Comparison of ENCODE assay signal across 33 mouse cellular contexts in genomic region chr11:109246920-109247319, GRCm38 (mm10). TPM values are rescaled to one million over a fixed set of nuclear protein-coding genes. Genes with fewer than 3 reads are reported as not detected.
DNase-seq lines count a peak whose midpoint lies in the region; ATAC-seq lines count a peak whose summit lies in the region.
"Had no signal": no experiment of that assay in that cellular context is flagged by ENCODE, and none has a peak within 500 bp of the region (broad histone marks: within the 10 kb centered on the region; RNA-seq: fewer than 3 reads in every experiment).

No protein-coding gene starts in this region.

- H3K36me3 ChIP-seq in lung, embryonic 16.5 days (ENCODE audit: control insufficient read depth, insufficient read depth, low read length), result no peaks in the 10 kb centered on the region
- H3K36me3 ChIP-seq: embryonic facial prominence, embryonic 10.5 days; embryonic facial prominence, embryonic 15.5 days; forebrain, embryonic 12.5 days; heart, embryonic 10.5 days; heart, embryonic 15.5 days; limb, embryonic 12.5 days; midbrain, embryonic 10.5 days; midbrain, embryonic 15.5 days; neural tube, embryonic 15.5 days had no signal

- H3K27me3 ChIP-seq in lung, embryonic 16.5 days (ENCODE audit: control insufficient read depth, insufficient read depth, low read depth, low read length), result no peaks in the 10 kb centered on the region
- H3K27me3 ChIP-seq: embryonic facial prominence, embryonic 15.5 days; midbrain, embryonic 15.5 days; neural tube, embryonic 15.5 days had no signal

- no peak overlapping the region for H3K4me2 ChIP-seq in lung, embryonic 16.5 days (ENCODE audit: low read depth, low read length)
- H3K4me2 ChIP-seq: embryonic facial prominence, embryonic 15.5 days; forebrain, embryonic 12.5 days; heart, embryonic 15.5 days; limb, embryonic 12.5 days; liver, embryonic 11.5 days; midbrain, embryonic 15.5 days; neural tube, embryonic 15.5 days had no signal

- no peak overlapping the region for H3K27ac ChIP-seq in lung, embryonic 16.5 days (ENCODE audit: low read length)
- H3K27ac ChIP-seq: embryonic facial prominence, embryonic 10.5 days; embryonic facial prominence, embryonic 15.5 days; forebrain, embryonic 12.5 days; heart, embryonic 10.5 days; heart, embryonic 15.5 days; limb, embryonic 12.5 days; midbrain, embryonic 10.5 days; midbrain, embryonic 15.5 days; neural tube, embryonic 15.5 days had no signal

- no peak for DNase-seq in lung, postnatal 14 days
- peak; percentile 7 for DNase-seq in A20 (ENCODE audit: low read depth, low spot score)
- DNase-seq in gastrocnemius, adult 18-20 months (ENCODE audit: low spot score), result no peak
- no peak for DNase-seq in right cerebral cortex, postnatal 36 days (ENCODE audit: low spot score in 2 of 2)
- DNase-seq in left cerebral cortex, adult 9 months (ENCODE audit: low spot score in 2 of 2), result no peak
- DNase-seq: adrenal gland, postnatal 14 days; B cell, adult 2 months; cerebellum, adult 11-12 months; cerebellum, adult 9-11 months; forebrain, postnatal 0 days; gastrocnemius, postnatal 14 days; heart, adult 11 months; kidney, adult 8-10 months; kidney, postnatal 10 days; right cerebral cortex, postnatal 4 days; thymus, postnatal 4 days had no signal

- H3K4me1 ChIP-seq in lung, embryonic 16.5 days (replicated peaks; ENCODE audit: control insufficient read depth, insufficient read depth, low read length), result peaks cover 3% of the 10 kb centered on the region; the same call in 1 of the 2 replicates
- H3K4me1 ChIP-seq: heart, embryonic 10.5 days had no signal

- no peak overlapping the region for H3K4me3 ChIP-seq in lung, embryonic 16.5 days (ENCODE audit: low read length)
- H3K4me3 ChIP-seq: embryonic facial prominence, embryonic 10.5 days; embryonic facial prominence, embryonic 15.5 days; forebrain, embryonic 12.5 days; heart, embryonic 10.5 days; heart, embryonic 15.5 days; limb, embryonic 12.5 days; midbrain, embryonic 10.5 days; midbrain, embryonic 15.5 days; neural tube, embryonic 15.5 days had no signal

- no peaks in the 10 kb centered on the region for H3K9me3 ChIP-seq in lung, embryonic 16.5 days (ENCODE audit: control insufficient read depth, low read length)
- H3K9me3 ChIP-seq: embryonic facial prominence, embryonic 10.5 days; embryonic facial prominence, embryonic 15.5 days; forebrain, embryonic 12.5 days; heart, embryonic 10.5 days; heart, embryonic 15.5 days; midbrain, embryonic 10.5 days; midbrain, embryonic 15.5 days; neural tube, embryonic 15.5 days had no signal

- H3K9ac ChIP-seq in lung, embryonic 16.5 days (ENCODE audit: low read length), result no peak overlapping the region
- H3K9ac ChIP-seq: embryonic facial prominence, embryonic 15.5 days; forebrain, embryonic 12.5 days; forebrain, postnatal 0 days; heart, embryonic 15.5 days; limb, embryonic 12.5 days; midbrain, embryonic 15.5 days; neural tube, embryonic 15.5 days had no signal

- peak; percentile 35; the same call in 1 of the 2 replicates for ATAC-seq in lung, embryonic 16.5 days (ENCODE audit: low read depth)
- peak; percentile 76 for ATAC-seq in activated CD4-positive, CD25-positive, alpha-beta regulatory T cell, adult 4 months
- ATAC-seq in megakaryocyte, adult 5-6 weeks (ENCODE audit: poor library complexity, severe bottlenecking), result peak; percentile 55
- ATAC-seq: forebrain, postnatal 0 days; hindbrain, embryonic 16.5 days; intestine, embryonic 16.5 days; midbrain, embryonic 15.5 days; Patski had no signal

- WGBS in lung, embryonic 16.5 days, result 33% methylated on average over 3 of the region's 3 CpGs

RNA-seq across cellular contexts. Expression of gene Rgs9, which starts 51.0 kb away (rescaled TPM):
- polyA plus RNA-seq in lung, embryonic 16.5 days (2015; fragmentation: Nextera tagmentation; extraction: Ambion mirVana), result 1.5 and 2.2 TPM in 2 replicates
- polyA plus RNA-seq in activated CD4-positive, CD25-positive, alpha-beta regulatory T cell, adult 4 months (2017; shearing (Covaris generic)), result 1 to 10 TPM; 3.3 to 5.5 TPM
- 0.09 TPM in 1 of 2 replicates, not detected in the other for total RNA-seq in megakaryocyte, adult 5-6 weeks (2015)
- not detected in 2 replicates for total RNA-seq in megakaryocyte, adult 5-6 weeks (2017)
- total RNA-seq in gastrocnemius, adult 18-20 months (2021), result not detected
- total RNA-seq: MEL had no signal
